In the genomic region with DNA sequence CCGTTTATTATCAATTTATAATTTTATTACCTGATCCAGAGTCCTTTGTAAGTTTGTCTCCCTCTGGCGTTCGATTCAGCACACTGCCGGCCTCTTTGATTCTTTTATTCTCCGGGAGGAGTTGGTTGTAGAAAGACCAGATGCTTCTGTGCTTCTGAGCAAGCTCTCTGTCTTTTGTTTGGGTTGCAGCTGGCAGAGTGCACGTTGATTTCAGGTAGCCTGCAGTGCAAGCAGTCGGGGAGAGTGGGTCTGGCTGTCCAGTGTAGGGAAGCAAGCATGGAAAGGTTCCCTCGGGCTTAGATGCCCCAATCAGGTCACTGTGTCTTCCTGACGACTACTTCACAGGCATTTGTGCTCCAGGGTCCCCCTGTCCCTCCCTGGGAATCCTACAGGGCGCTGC, we compare ENCODE assay signal across 11 mouse cellular contexts. TPM values are rescaled to one million over a fixed set of nuclear protein-coding genes. Genes with fewer than 3 reads are reported as not detected.
DNase-seq lines count a peak whose midpoint lies in the region; ATAC-seq and TF ChIP-seq lines count a peak whose summit lies in the region.
"Had no signal": no experiment of that assay in that cellular context is flagged by ENCODE, and none has a peak within 500 bp of the region (broad histone marks: within the 10 kb centered on the region; RNA-seq: fewer than 3 reads in every experiment).

No protein-coding gene starts in this region.

- no peak overlapping the region for H3K27ac ChIP-seq in intestine, embryonic 14.5 days (ENCODE audit: low read depth)
- H3K27ac ChIP-seq in intestine, embryonic 16.5 days (ENCODE audit: low read length) = no peak overlapping the region
- H3K27ac ChIP-seq in ES-E14 (ENCODE audit: insufficient read depth, low read depth, low read length, poor library complexity, severe bottlenecking) = no peak overlapping the region
- H3K27ac ChIP-seq in heart, embryonic 10.5 days = no peak overlapping the region
- H3K27ac ChIP-seq: liver, embryonic 15.5 days had no signal

- H3K4me2 ChIP-seq in intestine, embryonic 14.5 days (ENCODE audit: low read length) = no peak overlapping the region
- H3K4me2 ChIP-seq in intestine, embryonic 16.5 days (ENCODE audit: low read depth, low read length) = no peak overlapping the region
- H3K4me2 ChIP-seq: liver, embryonic 15.5 days had no signal

- ATAC-seq in intestine, embryonic 14.5 days (replicated peaks; ENCODE audit: low FRiP score, low TSS enrichment, low read depth) = no peak
- no peak for ATAC-seq in intestine, embryonic 16.5 days
- ATAC-seq in common myeloid progenitor, adult 5-6 weeks (replicated peaks; ENCODE audit: low read depth, poor library complexity, severe bottlenecking) = 0 out of 2 replicates have a peak, but pooled peaks have one; percentile 50

- DNase-seq in intestine, embryonic 14.5 days (ENCODE audit: low spot score) = peak; percentile 53
- DNase-seq in ES-E14 (ENCODE audit: low read depth, low spot score) = peak; percentile 8
- peak; percentile 55 to 64 for DNase-seq in layer of hippocampus, postnatal 10 days (ENCODE audit: low spot score in 2 of 2)
- DNase-seq in right cerebral cortex, postnatal 25 days = peak; percentile 32
- no peak for DNase-seq in urinary bladder, adult 18-20 months (ENCODE audit: low spot score in 2 of 2)
- no peak for DNase-seq in heart, embryonic 10.5 days (ENCODE audit: low spot score)

- 38% methylated on average over 10 of the region's 10 CpGs for WGBS in intestine, embryonic 14.5 days
- 42% methylated on average over 10 of the region's 10 CpGs for WGBS in intestine, embryonic 16.5 days
- 44% methylated on average over 10 of the region's 10 CpGs for WGBS in heart, embryonic 10.5 days

- peaks cover 5% of the 10 kb centered on the region; the same call in 1 of the 2 replicates for H3K36me3 ChIP-seq in intestine, embryonic 14.5 days (ENCODE audit: control insufficient read depth, insufficient read depth, low read length)
- no peaks in the 10 kb centered on the region; the same call in 1 of the 2 replicates for H3K36me3 ChIP-seq in intestine, embryonic 16.5 days (ENCODE audit: control insufficient read depth, insufficient read depth, low read length)
- no peaks in the 10 kb centered on the region for H3K36me3 ChIP-seq in ES-E14 (ENCODE audit: control insufficient read depth, insufficient read depth, low read length, poor library complexity, severe bottlenecking)
- peaks cover 6% of the 10 kb centered on the region; the same call in 1 of the 2 replicates for H3K36me3 ChIP-seq in heart, embryonic 10.5 days
- H3K36me3 ChIP-seq: liver, embryonic 15.5 days had no signal

- H3K9ac ChIP-seq in intestine, embryonic 14.5 days (ENCODE audit: low read length) = no peak overlapping the region
- H3K9ac ChIP-seq in intestine, embryonic 16.5 days (ENCODE audit: low read depth, low read length) = no peak overlapping the region
- H3K9ac ChIP-seq in ES-E14 (ENCODE audit: insufficient read depth, low read depth, low read length, poor library complexity, severe bottlenecking) = no peak overlapping the region
- H3K9ac ChIP-seq: liver, embryonic 15.5 days had no signal

- in situ Hi-C loops in ES-E14 (cut with MboI; ENCODE audit: low sequenced_read_pairs in 2 of 2, unreplicated experiment in 2 of 2) = no loop called here

- H3K4me1 ChIP-seq in intestine, embryonic 14.5 days (replicated peaks; ENCODE audit: control insufficient read depth, insufficient read depth, low read length) = no peaks in the 10 kb centered on the region
- H3K4me1 ChIP-seq in intestine, embryonic 16.5 days (ENCODE audit: control insufficient read depth, insufficient read depth, low read length) = no peaks in the 10 kb centered on the region
- no peaks in the 10 kb centered on the region for H3K4me1 ChIP-seq in ES-E14 (ENCODE audit: control insufficient read depth in 2 of 2, insufficient read depth in 2 of 2, low read length in 2 of 2, poor library complexity in 1 of 2)
- H3K4me1 ChIP-seq in heart, embryonic 10.5 days = no peaks in the 10 kb centered on the region
- H3K4me1 ChIP-seq: liver, embryonic 15.5 days had no signal

- H3K27me3 ChIP-seq in intestine, embryonic 14.5 days (replicated peaks; ENCODE audit: control insufficient read depth, insufficient read depth, low read length) = no peaks in the 10 kb centered on the region
- H3K27me3 ChIP-seq in intestine, embryonic 16.5 days (replicated peaks; ENCODE audit: control insufficient read depth, insufficient read depth, low read length) = no peaks in the 10 kb centered on the region
- H3K27me3 ChIP-seq in heart, embryonic 10.5 days (ENCODE audit: insufficient read depth, poor library complexity, severe bottlenecking) = no peaks in the 10 kb centered on the region
- H3K27me3 ChIP-seq: liver, embryonic 15.5 days had no signal

- H3K4me3 ChIP-seq in intestine, embryonic 14.5 days (ENCODE audit: low read depth, low read length) = no peak overlapping the region
- no peak overlapping the region for H3K4me3 ChIP-seq in intestine, embryonic 16.5 days (ENCODE audit: low read length)
- H3K4me3 ChIP-seq in ES-E14 (ENCODE audit: insufficient read depth in 1 of 2, low read depth in 1 of 2, low read length in 2 of 2, poor library complexity in 1 of 2, severe bottlenecking in 1 of 2) = no peak overlapping the region
- no peak overlapping the region for H3K4me3 ChIP-seq in heart, embryonic 10.5 days
- H3K4me3 ChIP-seq: liver, embryonic 15.5 days had no signal

- H3K9me3 ChIP-seq in intestine, embryonic 14.5 days (ENCODE audit: control insufficient read depth, low read length) = no peaks in the 10 kb centered on the region
- no peaks in the 10 kb centered on the region for H3K9me3 ChIP-seq in intestine, embryonic 16.5 days (ENCODE audit: control insufficient read depth, low read length)
- H3K9me3 ChIP-seq in ES-E14 (ENCODE audit: control insufficient read depth, insufficient read depth, low read depth, low read length) = no peaks in the 10 kb centered on the region
- H3K9me3 ChIP-seq in heart, embryonic 10.5 days = no peaks in the 10 kb centered on the region
- H3K9me3 ChIP-seq: liver, embryonic 15.5 days had no signal

TF ChIP-seq in ES-E14, 5 proteins besides CTCF, POLR2A, EP300 and RAD21:
- TF ChIP-seq MAFK (IDR thresholded peaks at IDR 0.05; ENCODE audit: insufficient read depth, low read depth, low read length) (no peak), ZC3H11A (IDR thresholded peaks at IDR 0.05; ENCODE audit: borderline replicate concordance, low read depth, low read length) (no peak), CHD2 (IDR thresholded peaks at IDR 0.05; ENCODE audit: low read depth, low read length) (no peak), ZNF384 (IDR thresholded peaks at IDR 0.05; ENCODE audit: low read depth, low read length) (no peak), HCFC1 (IDR thresholded peaks at IDR 0.05; ENCODE audit: borderline replicate concordance, insufficient read depth, low read length) (no peak)
TF ChIP-seq in ES-E14: peak in this region for 0.

RNA-seq across cellular contexts. Expression of a gene that starts 16.5 kb away (rescaled TPM):
- polyA plus RNA-seq in intestine, embryonic 14.5 days (2014; fragmentation: Nextera tagmentation; extraction: Ambion mirVana) = 12.3 and 15.7 TPM in 2 replicates
- 19.0 and 19.3 TPM in 2 replicates for polyA plus RNA-seq in intestine, embryonic 16.5 days (2015; fragmentation: Nextera tagmentation; extraction: Ambion mirVana)
- total RNA-seq in ES-E14 (2012; rRNA removed) = 16.3 and 17.4 TPM in 2 replicates
- total RNA-seq in common myeloid progenitor, adult 5-6 weeks (2017) = 14.0 and 19.0 TPM in 2 replicates
- total RNA-seq in layer of hippocampus, postnatal 10 days (2021) = 10 to 100 TPM; 32.8 to 34.2 TPM
- polyA plus RNA-seq in heart, embryonic 10.5 days (2016; fragmentation: Nextera tagmentation; extraction: Ambion mirVana) = 22.1 and 22.5 TPM in 2 replicates

RNA-seq across cellular contexts. Expression of a gene that starts 53.0 kb away (rescaled TPM):
- polyA plus RNA-seq in intestine, embryonic 14.5 days (2014; fragmentation: Nextera tagmentation; extraction: Ambion mirVana) = not detected in 2 replicates
- polyA plus RNA-seq in intestine, embryonic 16.5 days (2015; fragmentation: Nextera tagmentation; extraction: Ambion mirVana) = not detected in 2 replicates
- total RNA-seq in ES-E14 (2012; rRNA removed) = 32.3 and 39.8 TPM in 2 replicates
- not detected in 2 replicates for total RNA-seq in common myeloid progenitor, adult 5-6 weeks (2017)
- total RNA-seq in layer of hippocampus, postnatal 10 days (2021) = not detected
- polyA plus RNA-seq in heart, embryonic 10.5 days (2016; fragmentation: Nextera tagmentation; extraction: Ambion mirVana) = not detected in 2 replicates
- total RNA-seq: adrenal gland, postnatal 36 days had no signal
- polyA plus RNA-seq: gonadal fat pad, adult 2 months; liver, embryonic 15.5 days had no signal

Comparison
In these comparisons a context has a peak if more than half of its experiments do, and no peak if none do; other contexts are left out.
1. DNase-seq: peak in intestine, embryonic 14.5 days (single experiment), ES-E14 (single experiment), layer of hippocampus, postnatal 10 days (2 of 2) and right cerebral cortex, postnatal 25 days (single experiment); none in urinary bladder, adult 18-20 months (0 of 2) and heart, embryonic 10.5 days (single experiment).
2. RNA of a gene that starts 53.0 kb away (total RNA-seq): 32.3 to 39.8 TPM in ES-E14; not detected in common myeloid progenitor, adult 5-6 weeks and not detected in layer of hippocampus, postnatal 10 days; every median in the first group is over 10 times any median in the second.